Mouse (Mus musculus) kidney, embryonic 14.5 days (tissue): ENCODE results near the gene Lims1. TPM values are rescaled to one million over a fixed set of nuclear protein-coding genes. Genes with fewer than 3 reads are reported as not detected.
"Not testable (repeated sequence)": the region's sequence is repeated elsewhere in the genome, so short reads cannot be mapped to it uniquely, and the experiment has no call there.

ENCODE experiments used
- ATAC-seq: fragments of 200-750 bp; cut with Nextera tagmentation; 2 replicates; pipeline ENCODE4 v1.8.0; 2017; ENCODE audit warnings: moderate number of reproducible peaks, mild to moderate bottlenecking, moderate TSS enrichment, moderate library complexity; ENCODE audit not compliant: low FRiP score, low TSS enrichment
- H3K27ac ChIP-seq: fragments of 300-500 bp; sonication (generic); 2 replicates; pipeline ENCODE4 v1.5.1; 2014; ENCODE audit warnings: low read depth, mild to moderate bottlenecking, low read length, moderate library complexity, mixed read lengths
- H3K27me3 ChIP-seq: fragments of 300-500 bp; sonication (generic); 2 replicates; pipeline ENCODE4 v1.6.1; 2014; ENCODE audit warnings: mild to moderate bottlenecking, low read length; ENCODE audit not compliant: control insufficient read depth, insufficient read depth
- H3K36me3 ChIP-seq: fragments of 300-500 bp; sonication (generic); 2 replicates; pipeline ENCODE4 v1.6.1; 2014; ENCODE audit warnings: low read length, mixed read lengths; ENCODE audit not compliant: control insufficient read depth, insufficient read depth
- H3K4me1 ChIP-seq: fragments of 300-500 bp; sonication (generic); 2 replicates; pipeline ENCODE4 v1.6.1; 2014; ENCODE audit warnings: low read length, mixed read lengths; ENCODE audit not compliant: control insufficient read depth, insufficient read depth
- H3K4me2 ChIP-seq: fragments of 300-500 bp; sonication (generic); replicated peaks from 2 replicates; pipeline ENCODE4 v1.6.1; 2014; ENCODE audit warnings: low read depth, mild to moderate bottlenecking, low read length
- H3K4me3 ChIP-seq: fragments of 300-500 bp; sonication (generic); 2 replicates; pipeline ENCODE4 v1.5.1; 2014; ENCODE audit warnings: mild to moderate bottlenecking, low read length
- H3K9ac ChIP-seq: fragments of 300-500 bp; sonication (generic); 2 replicates; pipeline ENCODE4 v1.6.1; 2014; ENCODE audit warnings: low read depth, mild to moderate bottlenecking, low read length, moderate library complexity
- H3K9me3 ChIP-seq: fragments of 300-500 bp; sonication (generic); 2 replicates; pipeline ENCODE4 v1.6.1; 2016; ENCODE audit warnings: low read length; ENCODE audit not compliant: control insufficient read depth
- WGBS: fragments of 180-500 bp; shearing (Covaris S2); extraction: QIAGEN DNeasy Blood & Tissue Kit; methylation state at CpG from one replicate; pipeline ENCODE4 v1.1.7; 2014; 5-methylcytosine and 5-hydroxymethylcytosine counted together
- polyA plus RNA-seq: library from polyadenylated mRNA; unstranded; fragments of >200 nt; fragmentation: Nextera tagmentation; extraction: Ambion mirVana; gene quantifications from 2 replicates; pipeline ENCODE4 v1.2.1, GENCODE M21; 2014

The Lims1 gene
- polyA plus RNA-seq, 1 experiment from 2014 or later: 131 TPM

DNA sequence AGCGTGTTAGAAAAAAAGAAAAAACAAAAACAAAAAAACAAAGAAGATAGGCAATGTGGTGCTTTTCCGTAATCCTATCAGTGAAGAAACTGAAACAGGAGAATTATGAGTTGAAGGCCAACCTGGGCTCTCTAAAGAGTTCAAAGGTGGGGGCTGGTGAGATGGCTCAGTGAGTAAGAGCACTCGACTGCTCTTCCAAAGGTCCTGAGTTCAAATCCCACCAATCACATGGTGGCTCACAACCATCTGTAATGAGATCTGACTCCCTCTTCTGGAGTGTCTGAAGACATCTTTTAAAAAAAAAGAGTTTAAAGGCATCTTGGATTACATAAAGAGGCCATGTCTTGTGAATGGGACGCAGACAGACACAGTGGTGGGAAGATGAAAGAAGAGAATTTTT, 13.8 kb downstream of the Lims1 start:
- WGBS: 57% methylated on average over 4 of the region's 4 CpGs
- not testable (repeated sequence) for H3K9me3 ChIP-seq, H3K27ac ChIP-seq, H3K4me2 ChIP-seq, ATAC-seq, H3K36me3 ChIP-seq, H3K27me3 ChIP-seq, H3K9ac ChIP-seq, H3K4me3 ChIP-seq
- peaks cover 15% of the 10 kb centered on the region for H3K4me1 ChIP-seq

- 50% methylated on average over 1 of the region's 1 CpGs for WGBS
- Histone ChIP-seq H3K27ac (peak overlapping the region; percentile 2; the same call in 1 of the 2 replicates), H3K9me3 (no peaks in the 10 kb centered on the region), H3K9ac (no peak overlapping the region), H3K4me1 (peaks cover 23% of the 10 kb centered on the region), H3K36me3 (no peaks in the 10 kb centered on the region; the same call in 1 of the 2 replicates), H3K4me3 (no peak overlapping the region), H3K4me2 (no peak overlapping the region), H3K27me3 (no peaks in the 10 kb centered on the region)
- ATAC-seq: no peak
Observed at GRCm38 (mm10) chr10:58338590-58338989, 15.3 kb downstream of the Lims1 start.

GRCm38 (mm10) chr10:58341685-58342084, 18.4 kb downstream of the Lims1 start:
- Histone ChIP-seq H3K9me3 (no peaks in the 10 kb centered on the region), H3K36me3 (no peaks in the 10 kb centered on the region; the same call in 1 of the 2 replicates), H3K4me1 (peaks cover 23% of the 10 kb centered on the region), H3K9ac (no peak overlapping the region), H3K4me3 (no peak overlapping the region), H3K4me2 (no peak overlapping the region), H3K27ac (peak overlapping the region; percentile 80; the same call in 1 of the 2 replicates), H3K27me3 (no peaks in the 10 kb centered on the region)
- 36% methylated on average over 2 of the region's 2 CpGs for WGBS
- peak; percentile 70 for ATAC-seq

DNA sequence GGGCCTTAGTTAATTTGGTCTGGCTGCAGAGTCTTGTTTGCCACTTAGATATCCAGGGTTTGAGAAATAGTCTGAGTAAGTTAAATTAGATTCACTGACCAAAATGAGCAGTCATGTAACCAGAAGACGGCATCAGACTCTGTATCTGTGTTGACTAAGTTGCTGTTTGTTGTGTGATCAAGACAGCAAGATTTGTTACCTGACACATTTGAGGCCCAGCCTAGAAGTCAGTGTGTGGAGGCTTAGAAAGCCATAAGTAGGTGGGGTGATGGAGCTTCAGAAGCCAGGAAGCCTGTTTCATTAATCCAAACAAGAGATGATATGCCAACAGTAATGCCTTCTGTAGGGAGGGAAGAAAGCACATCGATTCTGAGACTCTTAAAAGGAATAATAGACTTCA, 18.9 kb downstream of the Lims1 start:
- 72% methylated on average over 2 of the region's 2 CpGs for WGBS
- no peak overlapping the region for H3K9ac ChIP-seq
- no peak overlapping the region for H3K4me2 ChIP-seq
- H3K9me3 ChIP-seq: no peaks in the 10 kb centered on the region
- no peak for ATAC-seq
- H3K36me3 ChIP-seq: no peaks in the 10 kb centered on the region; the same call in 1 of the 2 replicates
- H3K27ac ChIP-seq: peak overlapping the region; percentile 80; the same call in 1 of the 2 replicates
- no peak overlapping the region for H3K4me3 ChIP-seq
- peaks cover 23% of the 10 kb centered on the region for H3K4me1 ChIP-seq
- H3K27me3 ChIP-seq: no peaks in the 10 kb centered on the region

DNA sequence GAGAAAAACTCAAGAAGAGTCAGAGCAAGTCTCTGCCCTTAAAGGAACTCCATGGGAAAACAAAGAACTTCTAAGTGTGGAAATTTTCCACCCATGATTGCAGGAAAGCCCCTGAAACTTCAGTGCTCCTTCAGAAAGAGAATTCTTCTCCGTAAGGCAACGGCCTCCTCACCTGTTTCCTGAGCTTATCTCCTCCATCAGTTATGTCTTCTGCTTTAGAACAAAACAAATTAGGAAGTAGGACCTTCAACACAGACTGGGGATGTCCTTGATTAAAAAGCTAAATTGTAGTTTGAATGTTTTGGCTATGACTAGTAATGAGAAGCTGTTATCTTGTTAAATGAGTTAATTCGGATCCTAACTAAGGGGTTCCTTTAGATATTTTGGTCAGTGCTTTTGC, 20.3 kb downstream of the Lims1 start:
- no peak overlapping the region for H3K27ac ChIP-seq
- no peak for ATAC-seq
- H3K36me3 ChIP-seq: no peaks in the 10 kb centered on the region; the same call in 1 of the 2 replicates
- no peaks in the 10 kb centered on the region for H3K9me3 ChIP-seq
- H3K4me3 ChIP-seq: no peak overlapping the region
- H3K9ac ChIP-seq: no peak overlapping the region
- 91% methylated on average over 3 of the region's 3 CpGs for WGBS
- H3K4me1 ChIP-seq: peaks cover 17% of the 10 kb centered on the region
- no peaks in the 10 kb centered on the region for H3K27me3 ChIP-seq
- no peak overlapping the region for H3K4me2 ChIP-seq

GRCm38 (mm10) chr10:58350600-58350999, 27.3 kb downstream of the Lims1 start:
- Histone ChIP-seq H3K36me3 (no peaks in the 10 kb centered on the region), H3K9ac (no peak overlapping the region), H3K9me3 (no peaks in the 10 kb centered on the region), H3K4me1 (peaks cover 3% of the 10 kb centered on the region; the same call in 1 of the 2 replicates), H3K27me3 (no peaks in the 10 kb centered on the region), H3K4me3 (no peak overlapping the region), H3K27ac (no peak overlapping the region), H3K4me2 (no peak overlapping the region)
- no peak for ATAC-seq
- WGBS: 89% methylated on average over 3 of the region's 3 CpGs

- 72% methylated on average over 2 of the region's 2 CpGs for WGBS
- no peak for ATAC-seq
- H3K36me3 ChIP-seq: no peaks in the 10 kb centered on the region
- H3K9ac ChIP-seq: no peak overlapping the region
- no peak overlapping the region for H3K4me3 ChIP-seq
- no peak overlapping the region for H3K4me2 ChIP-seq
- no peak overlapping the region for H3K27ac ChIP-seq
- H3K27me3 ChIP-seq: no peaks in the 10 kb centered on the region
- peaks cover 3% of the 10 kb centered on the region; the same call in 1 of the 2 replicates for H3K4me1 ChIP-seq
- H3K9me3 ChIP-seq: no peaks in the 10 kb centered on the region
Observed at GRCm38 (mm10) chr10:58351670-58352069, 28.4 kb downstream of the Lims1 start.

DNA sequence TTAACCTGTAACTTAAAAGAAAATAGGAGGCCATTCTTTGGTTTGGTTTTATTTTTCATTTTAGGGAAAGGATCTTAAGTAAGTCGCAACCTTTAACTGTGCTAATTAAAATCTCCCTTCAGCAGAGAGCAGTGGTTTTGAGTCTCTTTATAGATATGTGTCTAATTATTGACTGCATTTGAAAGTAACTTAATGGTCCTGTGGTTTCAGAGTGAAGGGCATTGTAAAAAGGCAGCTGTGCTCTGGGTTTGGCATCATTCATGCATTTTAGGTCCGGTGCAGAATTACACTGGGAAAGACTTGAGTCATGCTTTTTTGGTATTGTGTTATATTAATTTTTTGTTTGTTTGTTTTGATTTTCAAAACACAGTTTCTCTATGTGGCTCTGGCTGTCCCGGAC, 29.1 kb downstream of the Lims1 start:
- Histone ChIP-seq H3K9me3 (no peaks in the 10 kb centered on the region), H3K4me2 (no peak overlapping the region), H3K27me3 (no peaks in the 10 kb centered on the region), H3K4me3 (no peak overlapping the region), H3K27ac (no peak overlapping the region), H3K9ac (no peak overlapping the region), H3K36me3 (no peaks in the 10 kb centered on the region), H3K4me1 (peaks cover 3% of the 10 kb centered on the region; the same call in 1 of the 2 replicates)
- 64% methylated on average over 3 of the region's 3 CpGs for WGBS
- ATAC-seq: no peak

GRCm38 (mm10) chr10:58354561-58354960, 31.3 kb downstream of the Lims1 start:
- WGBS: 50% methylated on average over 3 of the region's 3 CpGs
- no peak overlapping the region for H3K4me2 ChIP-seq
- H3K9ac ChIP-seq: no peak overlapping the region
- H3K36me3 ChIP-seq: no peaks in the 10 kb centered on the region
- H3K27me3 ChIP-seq: no peaks in the 10 kb centered on the region
- H3K4me1 ChIP-seq: peaks cover 3% of the 10 kb centered on the region; the same call in 1 of the 2 replicates
- ATAC-seq: no peak
- no peaks in the 10 kb centered on the region for H3K9me3 ChIP-seq
- H3K27ac ChIP-seq: no peak overlapping the region
- no peak overlapping the region for H3K4me3 ChIP-seq
